Mouse (Mus musculus): Measurements from ENCODE around the gene Stx2. TPM values are rescaled to one million over a fixed set of nuclear protein-coding genes. Genes with fewer than 3 reads are reported as not detected.

The Stx2 gene
- total and polyA plus RNA-seq, 2 experiments from 2014 or later, result 12.5 to 17.4 TPM

DNA sequence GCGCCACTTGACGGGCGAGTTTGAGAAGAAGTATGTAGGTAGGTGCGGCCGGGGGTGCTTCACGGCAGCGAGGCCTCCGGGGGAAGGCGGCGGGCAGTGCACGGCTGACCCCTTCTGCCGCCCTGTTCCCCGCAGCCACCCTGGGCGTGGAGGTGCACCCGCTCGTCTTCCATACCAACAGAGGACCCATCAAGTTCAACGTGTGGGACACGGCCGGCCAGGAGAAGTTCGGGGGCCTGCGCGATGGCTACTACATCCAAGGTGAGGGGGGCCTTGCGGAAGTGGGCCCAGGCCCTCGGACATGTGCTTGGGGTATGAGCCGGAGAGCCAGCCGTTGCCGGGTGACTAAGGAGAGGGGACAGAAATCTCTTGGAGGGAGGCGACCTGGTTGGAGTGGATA lies 12.4 kb upstream of the Stx2 start:
- Histone ChIP-seq H3K36me3 (ENCODE audit: insufficient read depth) (peaks cover 22% of the 10 kb centered on the region), H3K9me3 (ENCODE audit: low read length) (no peaks in the 10 kb centered on the region), H3K4me3 (ENCODE audit: low read depth, low read length) (peak overlapping the region; percentile 66), H3K27ac (ENCODE audit: low read depth, low read length) (peak overlapping the region; percentile 98), H3K4me2 (ENCODE audit: low read depth) (peak overlapping the region; percentile 79), H3K9ac (peak overlapping the region; percentile 82), H3K4me1 (ENCODE audit: insufficient read depth) (peaks cover 11% of the 10 kb centered on the region), H3K27me3 (ENCODE audit: insufficient read depth, low read length) (no peaks in the 10 kb centered on the region)
- no peak for DNase-seq
- TF ChIP-seq CTCF (IDR thresholded peaks at IDR 0.05; ENCODE audit: low read depth), result no peak
- WGBS, result 8% methylated on average over 28 of the region's 28 CpGs
- no peak for ATAC-seq

DNA sequence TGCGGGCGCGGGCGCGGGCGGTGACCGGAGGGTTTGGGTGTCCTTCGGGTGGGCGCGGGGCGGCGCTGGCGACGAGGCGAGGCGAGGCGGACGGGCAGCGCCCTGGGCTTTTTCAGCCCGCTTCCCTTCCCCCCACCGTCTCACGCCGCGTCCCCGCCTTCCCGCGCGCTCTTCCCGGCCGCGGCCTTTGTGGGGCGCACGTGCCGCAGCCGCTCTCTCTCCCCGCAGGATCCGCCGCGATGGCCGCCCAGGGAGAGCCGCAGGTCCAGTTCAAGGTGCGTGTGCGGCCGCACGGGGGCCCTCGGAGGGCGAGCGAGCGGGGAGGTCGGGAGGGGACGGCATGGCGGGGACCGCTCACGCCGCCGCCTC lies 11.9 kb upstream of the Stx2 start:
- peak; percentile 81 for ATAC-seq
- TF ChIP-seq CTCF (IDR thresholded peaks at IDR 0.05; ENCODE audit: low read depth), result peak; percentile 57
- 2% methylated on average over 43 of the region's 56 CpGs for WGBS
- H3K27ac ChIP-seq (ENCODE audit: low read depth, low read length), result peak overlapping the region; percentile 98
- peak overlapping the region; percentile 66 for H3K4me3 ChIP-seq (ENCODE audit: low read depth, low read length)
- H3K27me3 ChIP-seq (ENCODE audit: insufficient read depth, low read length), result no peaks in the 10 kb centered on the region
- H3K9ac ChIP-seq, result peak overlapping the region; percentile 82
- peak overlapping the region; percentile 79 for H3K4me2 ChIP-seq (ENCODE audit: low read depth)
- peaks cover 11% of the 10 kb centered on the region for H3K4me1 ChIP-seq (ENCODE audit: insufficient read depth)
- H3K9me3 ChIP-seq (ENCODE audit: low read length), result no peaks in the 10 kb centered on the region
- DNase-seq, result peak; percentile 90
- H3K36me3 ChIP-seq (ENCODE audit: insufficient read depth), result peaks cover 20% of the 10 kb centered on the region

- peak within 1 kb of the TSS; percentile 79 for H3K4me2 ChIP-seq (ENCODE audit: low read depth)
- H3K9ac ChIP-seq, result peak within 1 kb of the TSS; percentile 82
- no peaks in the 10 kb centered on the region for H3K27me3 ChIP-seq (ENCODE audit: insufficient read depth, low read length)
- H3K9me3 ChIP-seq (ENCODE audit: low read length), result no peaks in the 10 kb centered on the region
- peak; percentile 100 for DNase-seq
- WGBS, result 2% methylated on average over 90 of the region's 102 CpGs
- H3K4me3 ChIP-seq (ENCODE audit: low read depth, low read length), result peak within 1 kb of the TSS; percentile 66
- peaks cover 11% of the 10 kb centered on the region for H3K4me1 ChIP-seq (ENCODE audit: insufficient read depth)
- peaks cover 14% of the 10 kb centered on the region for H3K36me3 ChIP-seq (ENCODE audit: insufficient read depth)
- H3K27ac ChIP-seq (ENCODE audit: low read depth, low read length), result peak within 1 kb of the TSS; percentile 98
- peak; percentile 95 for ATAC-seq
- no peak for TF ChIP-seq CTCF (IDR thresholded peaks at IDR 0.05; ENCODE audit: low read depth)
Observed at GRCm38 (mm10) chr5:129019497-129020299, 11.3 kb upstream of the Stx2 start, which contains the start of gene Ran. Gene Ran (plus strand): TSS chr5:129020069.

DNA sequence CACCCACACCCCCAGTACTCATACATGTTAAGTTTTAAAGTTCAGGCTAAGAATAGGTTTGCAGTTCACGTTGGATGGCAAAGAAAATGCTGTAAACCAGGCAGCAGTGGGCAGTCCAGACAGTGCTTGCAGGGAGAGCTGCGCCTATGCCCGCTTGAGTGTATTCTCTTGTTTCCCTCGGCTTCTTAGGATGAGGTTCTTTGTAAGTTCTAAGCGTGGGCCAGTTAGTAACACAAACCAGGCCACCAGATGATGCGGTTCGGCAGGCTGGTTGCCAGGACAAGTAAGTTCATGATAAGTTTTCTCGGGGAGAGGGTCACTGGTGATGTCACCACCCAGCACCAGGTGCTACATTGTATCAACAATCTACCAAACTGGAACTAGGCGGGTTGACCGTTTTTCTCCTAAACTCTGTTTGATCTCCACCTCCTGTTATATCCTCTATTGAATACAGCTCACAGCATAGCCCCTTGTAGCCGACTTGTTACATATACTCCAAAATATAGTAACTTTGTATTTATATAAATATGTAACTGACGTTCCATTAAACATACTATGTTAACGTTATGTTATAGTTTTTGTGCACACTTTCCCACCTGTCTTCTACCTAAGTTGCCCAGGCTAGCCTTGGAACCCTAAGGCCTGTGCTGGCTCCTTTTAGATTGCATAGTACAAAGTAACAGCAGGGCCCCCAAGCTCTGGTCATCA lies 10.6 kb upstream of the Stx2 start:
- TF ChIP-seq CTCF (IDR thresholded peaks at IDR 0.05; ENCODE audit: low read depth), result no peak
- Histone ChIP-seq H3K36me3 (ENCODE audit: insufficient read depth) (peaks cover 9% of the 10 kb centered on the region; the same call in 1 of the 2 replicates), H3K4me2 (ENCODE audit: low read depth) (peak overlapping the region; percentile 50), H3K4me1 (ENCODE audit: insufficient read depth) (peaks cover 11% of the 10 kb centered on the region), H3K4me3 (ENCODE audit: low read depth, low read length) (peak overlapping the region; percentile 66), H3K9ac (peak overlapping the region; percentile 67), H3K9me3 (ENCODE audit: low read length) (no peaks in the 10 kb centered on the region), H3K27ac (ENCODE audit: low read depth, low read length) (peak overlapping the region; percentile 98), H3K27me3 (ENCODE audit: insufficient read depth, low read length) (no peaks in the 10 kb centered on the region)
- DNase-seq, result no peak
- no peak for ATAC-seq
- WGBS, result 86% methylated on average over 13 of the region's 13 CpGs

- Histone ChIP-seq H3K27me3 (ENCODE audit: insufficient read depth, low read length) (no peaks in the 10 kb centered on the region), H3K27ac (ENCODE audit: low read depth, low read length) (no peak overlapping the region), H3K4me1 (ENCODE audit: insufficient read depth) (peaks cover 4% of the 10 kb centered on the region), H3K36me3 (ENCODE audit: insufficient read depth) (no peaks in the 10 kb centered on the region), H3K4me2 (ENCODE audit: low read depth) (no peak overlapping the region), H3K9ac (no peak overlapping the region), H3K4me3 (ENCODE audit: low read depth, low read length) (no peak overlapping the region), H3K9me3 (ENCODE audit: low read length) (no peaks in the 10 kb centered on the region)
- no peak for TF ChIP-seq CTCF (IDR thresholded peaks at IDR 0.05; ENCODE audit: low read depth)
- no peak for ATAC-seq
- 93% methylated on average over 3 of the region's 3 CpGs for WGBS
- no peak for DNase-seq
Observed at GRCm38 (mm10) chr5:129016370-129016769, 8.0 kb upstream of the Stx2 start.

GRCm38 (mm10) chr5:129015540-129015939 lies 7.2 kb upstream of the Stx2 start:
- Histone ChIP-seq H3K36me3 (ENCODE audit: insufficient read depth) (no peaks in the 10 kb centered on the region), H3K4me1 (ENCODE audit: insufficient read depth) (peaks cover 2% of the 10 kb centered on the region), H3K9me3 (ENCODE audit: low read length) (no peaks in the 10 kb centered on the region), H3K27me3 (ENCODE audit: insufficient read depth, low read length) (no peaks in the 10 kb centered on the region), H3K27ac (ENCODE audit: low read depth, low read length) (no peak overlapping the region), H3K9ac (no peak overlapping the region), H3K4me3 (ENCODE audit: low read depth, low read length) (no peak overlapping the region), H3K4me2 (ENCODE audit: low read depth) (no peak overlapping the region)
- TF ChIP-seq CTCF (IDR thresholded peaks at IDR 0.05; ENCODE audit: low read depth), result no peak
- DNase-seq (no peak), ATAC-seq (no peak)
- WGBS, result 87% methylated on average over 5 of the region's 5 CpGs

- DNase-seq (no peak), ATAC-seq (no peak)
- no peaks in the 10 kb centered on the region for H3K36me3 ChIP-seq (ENCODE audit: insufficient read depth)
- H3K9me3 ChIP-seq (ENCODE audit: low read length), result no peaks in the 10 kb centered on the region
- no peak for TF ChIP-seq CTCF (IDR thresholded peaks at IDR 0.05; ENCODE audit: low read depth)
- H3K9ac ChIP-seq, result no peak overlapping the region
- H3K4me2 ChIP-seq (ENCODE audit: low read depth), result no peak overlapping the region
- H3K27me3 ChIP-seq (ENCODE audit: insufficient read depth, low read length), result no peaks in the 10 kb centered on the region
- H3K27ac ChIP-seq (ENCODE audit: low read depth, low read length), result no peak overlapping the region
- H3K4me1 ChIP-seq (ENCODE audit: insufficient read depth), result peaks cover 2% of the 10 kb centered on the region
- no peak overlapping the region for H3K4me3 ChIP-seq (ENCODE audit: low read depth, low read length)
- whole genome bisulfite sequencing, result 85% methylated on average over 3 of the region's 3 CpGs
Observed at GRCm38 (mm10) chr5:129015020-129015419, 6.6 kb upstream of the Stx2 start.

Data from forebrain, postnatal 0 days (tissue).